Mouse (Mus musculus) spleen, postnatal 36 days (tissue): ENCODE measurements around the gene Cdc5l.

Source experiments
- DNase-seq, 2 experiments: peaks; one replicate each; pipeline ENCODE4 v3.0.0; 2022; ENCODE audit warnings: low spot score in 2 of 2, mixed read lengths in 1 of 2

The Cdc5l gene

GRCm38 (mm10) chr17:45364871-45365270 lies 68.7 kb downstream of the Cdc5l start:
- no peak for DNase-seq

GRCm38 (mm10) chr17:45360950-45361349 lies 72.6 kb downstream of the Cdc5l start:
- DNase-seq: no peak

- no peak for DNase-seq
Observed at GRCm38 (mm10) chr17:45359443-45359842, 74.1 kb downstream of the Cdc5l start.

- DNase-seq: no peak
Observed at GRCm38 (mm10) chr17:45356431-45356830, 77.1 kb downstream of the Cdc5l start.

GRCm38 (mm10) chr17:45347951-45348350 lies 85.6 kb downstream of the Cdc5l start:
- DNase-seq: no peak
